Mouse (Mus musculus): ENCODE data around the gene Epdr1. TPM values are rescaled to one million over a fixed set of nuclear protein-coding genes. Genes with fewer than 3 reads are reported as not detected.
"Not testable (repeated sequence)": the region's sequence is repeated elsewhere in the genome, so short reads cannot be mapped to it uniquely, and the experiment has no call there.

Gene Epdr1
- polyA plus RNA-seq, 1 experiment from 2014 or later = 0.23 TPM

DNA sequence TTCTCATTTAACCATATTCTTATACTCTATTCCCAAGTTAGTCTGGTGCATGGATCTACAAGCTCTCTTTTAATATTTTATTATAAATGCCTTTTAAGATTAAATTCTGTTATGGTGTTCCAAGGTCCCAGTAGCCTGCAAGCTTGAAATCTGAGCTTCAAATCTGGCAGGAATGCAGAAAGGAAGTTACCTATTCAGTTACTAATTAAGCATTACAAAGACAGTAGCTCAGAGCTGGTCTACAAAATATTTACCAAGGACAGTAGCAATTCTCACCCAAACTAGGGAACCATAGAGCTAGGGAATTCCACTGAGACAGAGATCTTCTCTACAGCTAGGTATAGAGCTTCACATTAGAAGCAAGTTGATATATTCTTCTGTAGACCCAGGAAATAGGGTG lies 49.6 kb downstream of the Epdr1 start:
- not testable (repeated sequence) for H3K4me3 ChIP-seq (ENCODE audit: inconsistent target); H3K36me3 ChIP-seq (ENCODE audit: inconsistent target); H3K27ac ChIP-seq; H3K79me2 ChIP-seq (ENCODE audit: inconsistent target)

DNA sequence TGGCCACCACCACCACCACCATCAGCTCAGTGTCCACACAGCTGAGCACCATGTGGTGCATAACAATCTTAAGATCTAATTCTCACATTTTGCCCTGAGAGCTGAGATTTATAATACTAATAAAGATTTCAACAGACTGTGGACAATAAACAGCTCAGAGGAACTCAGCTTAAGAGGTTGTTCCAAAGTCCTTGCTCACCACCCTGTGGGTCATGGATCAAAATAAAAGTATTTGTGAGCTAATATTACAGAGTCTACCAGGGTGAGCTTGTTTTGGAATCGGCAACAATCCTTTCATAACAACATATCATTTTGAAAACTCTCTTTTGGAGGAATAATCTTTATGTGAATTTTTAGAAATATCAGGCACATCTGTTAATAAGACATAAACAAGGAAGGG lies 57.2 kb downstream of the Epdr1 start:
- Histone ChIP-seq H3K36me3 (ENCODE audit: inconsistent target) (no peaks in the 10 kb centered on the region), H3K27ac (no peak overlapping the region), H3K4me3 (ENCODE audit: inconsistent target) (no peak overlapping the region), H3K79me2 (ENCODE audit: inconsistent target) (no peaks in the 10 kb centered on the region)
- 100% methylated on average over 1 of the region's 1 CpGs for WGBS (ENCODE audit: missing documents)

DNA sequence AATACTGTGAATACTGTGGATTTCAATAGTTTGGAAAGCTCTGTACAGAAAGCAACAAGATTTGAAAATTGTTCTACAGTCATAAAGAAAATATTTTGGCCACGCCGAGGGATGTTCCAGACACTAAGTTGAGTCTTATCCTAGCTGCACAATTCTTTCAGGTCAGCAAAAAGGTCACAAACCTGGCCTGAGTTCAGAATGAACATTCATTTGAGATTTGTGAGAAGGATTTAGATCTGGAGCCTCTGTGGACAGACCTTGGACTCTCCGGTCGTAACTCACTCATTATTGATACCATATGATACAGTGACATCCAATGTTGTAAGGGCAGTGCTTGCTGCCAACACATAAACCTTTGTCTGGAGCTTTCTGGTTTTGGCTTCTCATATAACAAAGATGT lies 64.3 kb downstream of the Epdr1 start:
- H3K27ac ChIP-seq = no peak overlapping the region
- no peaks in the 10 kb centered on the region for H3K79me2 ChIP-seq (ENCODE audit: inconsistent target)
- 92% methylated on average over 4 of the region's 4 CpGs for whole genome bisulfite sequencing (ENCODE audit: missing documents)
- H3K36me3 ChIP-seq (ENCODE audit: inconsistent target) = no peaks in the 10 kb centered on the region
- no peak overlapping the region for H3K4me3 ChIP-seq (ENCODE audit: inconsistent target)

Other genes with a start within 250 kb of the Epdr1 start
- gene Stard3nl, start 224.1 kb downstream of the Epdr1 start, polyA plus RNA-seq (2018) = 27.8 to 97.5 TPM (median 94.7 TPM) in 3 replicates
- gene Sfrp4, start 3.2 kb upstream of the Epdr1 start, polyA plus RNA-seq (2018) = not detected in 3 replicates
- gene Nme8, start 77.9 kb upstream of the Epdr1 start, polyA plus RNA-seq (2018) = not detected in 3 replicates
- 5.4 to 21.8 TPM (median 6.4 TPM) in 3 replicates for gene Gpr141, start 204.3 kb upstream of the Epdr1 start, polyA plus RNA-seq (2018)